Mouse (Mus musculus): ENCODE results near the gene Pakap.

DNA sequence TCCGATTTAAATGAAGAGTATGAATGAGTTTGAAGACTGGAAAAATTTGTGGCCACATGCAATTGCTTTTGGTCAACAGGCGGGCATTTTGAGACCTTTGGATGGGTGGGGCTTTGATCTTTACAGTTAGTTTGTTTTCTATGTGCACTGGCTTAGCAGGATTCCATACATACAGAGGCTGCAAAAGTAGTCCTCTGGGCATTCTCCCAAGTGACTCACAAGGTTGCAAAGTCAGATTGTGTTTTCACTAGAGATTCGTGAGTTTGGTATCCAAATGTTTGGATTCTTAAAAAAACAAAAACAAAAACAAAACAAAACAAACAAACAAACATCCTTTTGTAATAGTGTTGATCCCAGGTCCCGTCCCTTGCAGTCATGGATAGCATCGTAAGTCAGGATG lies 7.7 kb downstream of the Pakap start:
- TF ChIP-seq CTCF (IDR thresholded peaks at IDR 0.05; ENCODE audit: extremely low read depth, insufficient read length, insufficient replicate concordance, low read depth, low read length) (no peak), POLR2A (IDR thresholded peaks at IDR 0.05; ENCODE audit: low read depth, low read length) (no peak)

All from small intestine, adult 2 months (tissue).